Mouse (Mus musculus): ENCODE data around the gene Cacna1c. TPM values are rescaled to one million over a fixed set of nuclear protein-coding genes. Genes with fewer than 3 reads are reported as not detected.

The Cacna1c gene
- polyA plus RNA-seq, 1 experiment from 2014 or later: 2.0 TPM

- H3K27me3 ChIP-seq (ENCODE audit: poor library complexity, severe bottlenecking): no peaks in the 10 kb centered on the region
- no peak overlapping the region for H3K27ac ChIP-seq
- H3K4me3 ChIP-seq: no peak overlapping the region
- H3K36me3 ChIP-seq (replicated peaks): no peaks in the 10 kb centered on the region
- no peak for DNase-seq (ENCODE audit: extremely low spot score, low spot score)
- 68% methylated on average over 4 of the region's 4 CpGs for WGBS
- no peaks in the 10 kb centered on the region for H3K9me3 ChIP-seq
- H3K4me1 ChIP-seq: no peaks in the 10 kb centered on the region
These were observed 570.0 kb downstream of the Cacna1c start for GRCm38 (mm10) chr6:118626246-118626645.

- Histone ChIP-seq H3K27me3 (ENCODE audit: poor library complexity, severe bottlenecking) (no peaks in the 10 kb centered on the region), H3K4me1 (no peaks in the 10 kb centered on the region), H3K4me3 (no peak overlapping the region), H3K9me3 (no peaks in the 10 kb centered on the region), H3K36me3 (replicated peaks) (no peaks in the 10 kb centered on the region), H3K27ac (no peak overlapping the region)
- 95% methylated on average over 3 of the region's 3 CpGs for WGBS
- no peak for DNase-seq (ENCODE audit: extremely low spot score, low spot score)
These were observed 572.6 kb downstream of the Cacna1c start for GRCm38 (mm10) chr6:118623609-118624008.

- Histone ChIP-seq H3K36me3 (replicated peaks) (no peaks in the 10 kb centered on the region), H3K4me3 (no peak overlapping the region), H3K9me3 (no peaks in the 10 kb centered on the region), H3K27ac (no peak overlapping the region), H3K4me1 (no peaks in the 10 kb centered on the region), H3K27me3 (ENCODE audit: poor library complexity, severe bottlenecking) (no peaks in the 10 kb centered on the region)
- no peak for DNase-seq (ENCODE audit: extremely low spot score, low spot score)
- 86% methylated on average over 7 of the region's 7 CpGs for WGBS
These were observed 574.4 kb downstream of the Cacna1c start for GRCm38 (mm10) chr6:118621866-118622265.

GRCm38 (mm10) chr6:118621406-118621805, 574.8 kb downstream of the Cacna1c start:
- Histone ChIP-seq H3K4me1 (no peaks in the 10 kb centered on the region), H3K27ac (no peak overlapping the region), H3K9me3 (no peaks in the 10 kb centered on the region), H3K27me3 (ENCODE audit: poor library complexity, severe bottlenecking) (no peaks in the 10 kb centered on the region), H3K36me3 (replicated peaks) (no peaks in the 10 kb centered on the region), H3K4me3 (no peak overlapping the region)
- WGBS: 92% methylated on average over 3 of the region's 3 CpGs
- no peak for DNase-seq (ENCODE audit: extremely low spot score, low spot score)

- Histone ChIP-seq H3K27ac (no peak overlapping the region), H3K4me1 (no peaks in the 10 kb centered on the region), H3K36me3 (replicated peaks) (no peaks in the 10 kb centered on the region), H3K27me3 (ENCODE audit: poor library complexity, severe bottlenecking) (no peaks in the 10 kb centered on the region), H3K4me3 (no peak overlapping the region), H3K9me3 (no peaks in the 10 kb centered on the region)
- 87% methylated on average over 6 of the region's 6 CpGs for WGBS
- DNase-seq (ENCODE audit: extremely low spot score, low spot score): no peak
These were observed 587.3 kb downstream of the Cacna1c start for GRCm38 (mm10) chr6:118608906-118609305.

- Histone ChIP-seq H3K9me3 (no peaks in the 10 kb centered on the region), H3K27ac (no peak overlapping the region), H3K36me3 (replicated peaks) (no peaks in the 10 kb centered on the region), H3K4me1 (no peaks in the 10 kb centered on the region), H3K4me3 (no peak overlapping the region), H3K27me3 (ENCODE audit: poor library complexity, severe bottlenecking) (no peaks in the 10 kb centered on the region)
- WGBS: 74% methylated on average over 7 of the region's 7 CpGs
- DNase-seq (ENCODE audit: extremely low spot score, low spot score): no peak
These were observed 590.2 kb downstream of the Cacna1c start for GRCm38 (mm10) chr6:118605974-118606373.

- DNase-seq (ENCODE audit: extremely low spot score, low spot score): no peak
- Histone ChIP-seq H3K36me3 (replicated peaks) (no peaks in the 10 kb centered on the region), H3K9me3 (no peaks in the 10 kb centered on the region), H3K27ac (no peak overlapping the region), H3K4me3 (no peak overlapping the region), H3K27me3 (ENCODE audit: poor library complexity, severe bottlenecking) (no peaks in the 10 kb centered on the region), H3K4me1 (no peaks in the 10 kb centered on the region)
- WGBS: 93% methylated on average over 7 of the region's 7 CpGs
These were observed 592.4 kb downstream of the Cacna1c start for GRCm38 (mm10) chr6:118603825-118604224.

GRCm38 (mm10) chr6:118595681-118596055, 600.5 kb downstream of the Cacna1c start:
- 70% methylated on average over 9 of the region's 9 CpGs for WGBS
- peaks cover 54% of the 10 kb centered on the region for H3K27me3 ChIP-seq (ENCODE audit: poor library complexity, severe bottlenecking)

GRCm38 (mm10) chr6:118594833-118595680, 601.2 kb downstream of the Cacna1c start:
- Histone ChIP-seq H3K4me3 (no peak overlapping the region), H3K27ac (no peak overlapping the region), H3K27me3 (ENCODE audit: poor library complexity, severe bottlenecking) (peaks cover 54% of the 10 kb centered on the region), H3K4me1 (peaks cover 26% of the 10 kb centered on the region), H3K9me3 (no peaks in the 10 kb centered on the region), H3K36me3 (replicated peaks) (no peaks in the 10 kb centered on the region)
- no peak for DNase-seq (ENCODE audit: extremely low spot score, low spot score)
- WGBS: 91% methylated on average over 10 of the region's 10 CpGs

More at GRCm38 (mm10) chr6:118595681-118596055, 600.5 kb downstream of the Cacna1c start:
- Histone ChIP-seq H3K9me3 (no peaks in the 10 kb centered on the region), H3K27ac (no peak overlapping the region), H3K4me3 (no peak overlapping the region), H3K36me3 (replicated peaks) (no peaks in the 10 kb centered on the region), H3K4me1 (peaks cover 26% of the 10 kb centered on the region)
- DNase-seq (ENCODE audit: extremely low spot score, low spot score): no peak

- Histone ChIP-seq H3K27ac (no peak overlapping the region; the same call in 1 of the 2 replicates), H3K9me3 (no peaks in the 10 kb centered on the region), H3K27me3 (ENCODE audit: poor library complexity, severe bottlenecking) (peaks cover 54% of the 10 kb centered on the region), H3K36me3 (replicated peaks) (no peaks in the 10 kb centered on the region), H3K4me3 (peak overlapping the region; percentile 57), H3K4me1 (peaks cover 26% of the 10 kb centered on the region)
- DNase-seq (ENCODE audit: extremely low spot score, low spot score): no peak
- WGBS: 36% methylated on average over 10 of the region's 10 CpGs
These were observed 602.1 kb downstream of the Cacna1c start for GRCm38 (mm10) chr6:118594070-118594469.

GRCm38 (mm10) chr6:118593377-118594061, 602.7 kb downstream of the Cacna1c start:
- no peaks in the 10 kb centered on the region for H3K9me3 ChIP-seq
- H3K27me3 ChIP-seq (ENCODE audit: poor library complexity, severe bottlenecking): peaks cover 54% of the 10 kb centered on the region
- H3K4me3 ChIP-seq: peak overlapping the region; percentile 57
- peak overlapping the region; percentile 60 for H3K27ac ChIP-seq
- no peaks in the 10 kb centered on the region for H3K36me3 ChIP-seq (replicated peaks)
- peaks cover 26% of the 10 kb centered on the region for H3K4me1 ChIP-seq
- peak; percentile 48 for DNase-seq (ENCODE audit: extremely low spot score, low spot score)
- WGBS: under 1% methylated on average over 34 of the region's 34 CpGs

- no peak for DNase-seq (ENCODE audit: extremely low spot score, low spot score)
- peak overlapping the region; percentile 57 for H3K4me3 ChIP-seq
- peaks cover 26% of the 10 kb centered on the region for H3K4me1 ChIP-seq
- H3K36me3 ChIP-seq (replicated peaks): no peaks in the 10 kb centered on the region
- 16% methylated on average over 21 of the region's 21 CpGs for WGBS
- peaks cover 54% of the 10 kb centered on the region for H3K27me3 ChIP-seq (ENCODE audit: poor library complexity, severe bottlenecking)
- H3K9me3 ChIP-seq: no peaks in the 10 kb centered on the region
- H3K27ac ChIP-seq: peak overlapping the region; percentile 60
These were observed 603.4 kb downstream of the Cacna1c start for GRCm38 (mm10) chr6:118592662-118593376.

All from forebrain, embryonic 10.5 days (tissue).